Mouse (Mus musculus): Measurements from ENCODE around the gene Sema3e.

GRCm38 (mm10) chr5:14198344-14199040 lies 173.4 kb downstream of the Sema3e start:
- TF ChIP-seq E2F4 (IDR thresholded peaks at IDR 0.05; ENCODE audit: insufficient replicate concordance, low read depth, low read length): no peak
- TF ChIP-seq CTCF (conservative IDR thresholded peaks at IDR 0.05 in 1 of 2, IDR thresholded peaks at IDR 0.05 in 1 of 2; ENCODE audit: low read depth in 2 of 2, low read length in 2 of 2): no peak
- TF ChIP-seq EP300 (IDR thresholded peaks at IDR 0.05; ENCODE audit: low read length): no peak
- no peak for TF ChIP-seq ZMIZ1 (IDR thresholded peaks at IDR 0.05; ENCODE audit: low read depth, low read length)
- TF ChIP-seq POLR2A (IDR thresholded peaks at IDR 0.05; ENCODE audit: low read depth, low read length): no peak
- TF ChIP-seq CHD2 (IDR thresholded peaks at IDR 0.05; ENCODE audit: low read length): no peak
- no peak for TF ChIP-seq MAX (IDR thresholded peaks at IDR 0.05; ENCODE audit: low read length)
- no peak for TF ChIP-seq TBP (conservative IDR thresholded peaks at IDR 0.05; ENCODE audit: low read depth, low read length)
- no peak for TF ChIP-seq JUND (conservative IDR thresholded peaks at IDR 0.05; ENCODE audit: low read depth, low read length)
- TF ChIP-seq UBTF (IDR thresholded peaks at IDR 0.05; ENCODE audit: low read depth, low read length): no peak
- TF ChIP-seq POLR2AphosphoS2 (IDR thresholded peaks at IDR 0.05; ENCODE audit: low read depth, low read length): no peak
- no peak for TF ChIP-seq NRF1 (IDR thresholded peaks at IDR 0.05; ENCODE audit: low read depth, low read length)

Data from CH12.LX (cell line).